Mouse (Mus musculus): ENCODE results near the gene Galp. TPM values are rescaled to one million over a fixed set of nuclear protein-coding genes. Genes with fewer than 3 reads are reported as not detected.
"Not testable (repeated sequence)": the region's sequence is repeated elsewhere in the genome, so short reads cannot be mapped to it uniquely, and the experiment has no call there.

The Galp gene
- polyA plus RNA-seq, 1 experiment from 2014 or later = not detected

- no peak overlapping the region for H3K9ac ChIP-seq (ENCODE audit: low read length)
- ATAC-seq (ENCODE audit: insufficient read depth, low FRiP score) = no peak
- no peak overlapping the region for H3K4me2 ChIP-seq (ENCODE audit: low read depth, low read length)
- no peaks in the 10 kb centered on the region for H3K36me3 ChIP-seq (ENCODE audit: control insufficient read depth, insufficient read depth, low read length)
- no peaks in the 10 kb centered on the region for H3K4me1 ChIP-seq (ENCODE audit: control insufficient read depth, insufficient read depth, low read length)
- H3K4me3 ChIP-seq (replicated peaks; ENCODE audit: low read length) = no peak overlapping the region
- WGBS = 43% methylated on average over 16 of the region's 16 CpGs
- no peaks in the 10 kb centered on the region for H3K9me3 ChIP-seq (replicated peaks; ENCODE audit: control insufficient read depth, low read length)
- H3K27ac ChIP-seq (ENCODE audit: low read length) = no peak overlapping the region
- no peaks in the 10 kb centered on the region for H3K27me3 ChIP-seq (ENCODE audit: control insufficient read depth, insufficient read depth, low read length)
Observed at GRCm38 (mm10) chr7:6258232-6259220, 61.6 kb downstream of the Galp start.

- not testable (repeated sequence) for H3K36me3 ChIP-seq (ENCODE audit: control insufficient read depth, insufficient read depth, low read length); H3K9me3 ChIP-seq (replicated peaks; ENCODE audit: control insufficient read depth, low read length); H3K9ac ChIP-seq (ENCODE audit: low read length); H3K4me3 ChIP-seq (replicated peaks; ENCODE audit: low read length); H3K4me1 ChIP-seq (ENCODE audit: control insufficient read depth, insufficient read depth, low read length); H3K27ac ChIP-seq (ENCODE audit: low read length); H3K4me2 ChIP-seq (ENCODE audit: low read depth, low read length); ATAC-seq (ENCODE audit: insufficient read depth, low FRiP score); H3K27me3 ChIP-seq (ENCODE audit: control insufficient read depth, insufficient read depth, low read length)
- 31% methylated on average over 2 of the region's 2 CpGs for WGBS
Observed at GRCm38 (mm10) chr7:6260004-6260403, 63.1 kb downstream of the Galp start.

GRCm38 (mm10) chr7:6262120-6262519 lies 65.2 kb downstream of the Galp start:
- no peak overlapping the region for H3K4me2 ChIP-seq (ENCODE audit: low read depth, low read length)
- H3K9ac ChIP-seq (ENCODE audit: low read length) = no peak overlapping the region
- ATAC-seq (ENCODE audit: insufficient read depth, low FRiP score) = no peak
- no peaks in the 10 kb centered on the region for H3K27me3 ChIP-seq (ENCODE audit: control insufficient read depth, insufficient read depth, low read length)
- 79% methylated on average over 3 of the region's 3 CpGs for WGBS
- no peak overlapping the region for H3K4me3 ChIP-seq (replicated peaks; ENCODE audit: low read length)
- no peaks in the 10 kb centered on the region for H3K36me3 ChIP-seq (ENCODE audit: control insufficient read depth, insufficient read depth, low read length)
- H3K27ac ChIP-seq (ENCODE audit: low read length) = no peak overlapping the region
- H3K9me3 ChIP-seq (replicated peaks; ENCODE audit: control insufficient read depth, low read length) = no peaks in the 10 kb centered on the region
- H3K4me1 ChIP-seq (ENCODE audit: control insufficient read depth, insufficient read depth, low read length) = no peaks in the 10 kb centered on the region

GRCm38 (mm10) chr7:6262984-6263383 lies 66.1 kb downstream of the Galp start:
- Histone ChIP-seq H3K4me1 (ENCODE audit: control insufficient read depth, insufficient read depth, low read length) (no peaks in the 10 kb centered on the region), H3K9me3 (replicated peaks; ENCODE audit: control insufficient read depth, low read length) (no peaks in the 10 kb centered on the region), H3K27me3 (ENCODE audit: control insufficient read depth, insufficient read depth, low read length) (no peaks in the 10 kb centered on the region), H3K36me3 (ENCODE audit: control insufficient read depth, insufficient read depth, low read length) (no peaks in the 10 kb centered on the region), H3K4me3 (replicated peaks; ENCODE audit: low read length) (no peak overlapping the region), H3K9ac (ENCODE audit: low read length) (no peak overlapping the region), H3K27ac (ENCODE audit: low read length) (no peak overlapping the region), H3K4me2 (ENCODE audit: low read depth, low read length) (no peak overlapping the region)
- ATAC-seq (ENCODE audit: insufficient read depth, low FRiP score) = no peak
- 81% methylated on average over 4 of the region's 4 CpGs for WGBS

- no peak overlapping the region for H3K27ac ChIP-seq (ENCODE audit: low read length)
- H3K27me3 ChIP-seq (ENCODE audit: control insufficient read depth, insufficient read depth, low read length) = no peaks in the 10 kb centered on the region
- ATAC-seq (ENCODE audit: insufficient read depth, low FRiP score) = no peak
- H3K9me3 ChIP-seq (replicated peaks; ENCODE audit: control insufficient read depth, low read length) = no peaks in the 10 kb centered on the region
- no peak overlapping the region for H3K9ac ChIP-seq (ENCODE audit: low read length)
- WGBS = 65% methylated on average over 8 of the region's 8 CpGs
- no peaks in the 10 kb centered on the region for H3K36me3 ChIP-seq (ENCODE audit: control insufficient read depth, insufficient read depth, low read length)
- no peaks in the 10 kb centered on the region for H3K4me1 ChIP-seq (ENCODE audit: control insufficient read depth, insufficient read depth, low read length)
- H3K4me3 ChIP-seq (replicated peaks; ENCODE audit: low read length) = no peak overlapping the region
- no peak overlapping the region for H3K4me2 ChIP-seq (ENCODE audit: low read depth, low read length)
Observed at GRCm38 (mm10) chr7:6265695-6266094, 68.8 kb downstream of the Galp start.

Other genes starting within 250 kb of the Galp start
- not detected in 2 replicates for gene Vmn1r65, start 186.1 kb upstream of the Galp start, polyA plus RNA-seq (2015; fragmentation: Nextera tagmentation; extraction: Ambion mirVana)
- gene Nlrp4c, start 151.9 kb upstream of the Galp start, polyA plus RNA-seq (2015; fragmentation: Nextera tagmentation; extraction: Ambion mirVana) = not detected in 2 replicates
- gene Zfp787, start 41.1 kb upstream of the Galp start, polyA plus RNA-seq (2015; fragmentation: Nextera tagmentation; extraction: Ambion mirVana) = 15.0 and 22.0 TPM in 2 replicates
- 28.8 and 32.7 TPM in 2 replicates for gene Zfp444, start 24.9 kb upstream of the Galp start, polyA plus RNA-seq (2015; fragmentation: Nextera tagmentation; extraction: Ambion mirVana)
- not detected in 2 replicates for gene Zscan5b, start 25.2 kb downstream of the Galp start, polyA plus RNA-seq (2015; fragmentation: Nextera tagmentation; extraction: Ambion mirVana)
- gene Epp13, start 55.6 kb downstream of the Galp start, polyA plus RNA-seq (2015; fragmentation: Nextera tagmentation; extraction: Ambion mirVana) = not detected in 2 replicates
- gene Zfp667, start 89.5 kb downstream of the Galp start, polyA plus RNA-seq (2015; fragmentation: Nextera tagmentation; extraction: Ambion mirVana) = 7.4 and 9.8 TPM in 2 replicates
- gene Zfp583, start 134.2 kb downstream of the Galp start, polyA plus RNA-seq (2015; fragmentation: Nextera tagmentation; extraction: Ambion mirVana) = 4.6 and 5.9 TPM in 2 replicates
- 1.3 and 1.7 TPM in 2 replicates for gene Gm3854, start 146.7 kb downstream of the Galp start, polyA plus RNA-seq (2015; fragmentation: Nextera tagmentation; extraction: Ambion mirVana)
- gene Zfp78, start 166.2 kb downstream of the Galp start, polyA plus RNA-seq (2015; fragmentation: Nextera tagmentation; extraction: Ambion mirVana) = 2.8 and 3.0 TPM in 2 replicates
- gene Zfp28, start 186.2 kb downstream of the Galp start, polyA plus RNA-seq (2015; fragmentation: Nextera tagmentation; extraction: Ambion mirVana) = 6.4 and 6.7 TPM in 2 replicates
- gene Smim17, start 201.6 kb downstream of the Galp start, polyA plus RNA-seq (2015; fragmentation: Nextera tagmentation; extraction: Ambion mirVana) = 0.31 TPM in 1 of 2 replicates, not detected in the other
- gene Gm20715, start 213.2 kb downstream of the Galp start, polyA plus RNA-seq (2015; fragmentation: Nextera tagmentation; extraction: Ambion mirVana) = not detected in 2 replicates
- not detected in 2 replicates for gene Olfr1344, start 241.6 kb downstream of the Galp start, polyA plus RNA-seq (2015; fragmentation: Nextera tagmentation; extraction: Ambion mirVana)

Measured in stomach, embryonic 16.5 days (tissue).